Mouse (Mus musculus) midbrain, embryonic 15.5 days (tissue): ENCODE data around the gene Shc3. TPM values are rescaled to one million over a fixed set of nuclear protein-coding genes. Genes with fewer than 3 reads are reported as not detected.

ENCODE experiments used
- ATAC-seq: fragments of 200-750 bp; cut with Nextera tagmentation; replicated peaks from 2 replicates; pipeline ENCODE4 v1.8.0; 2017; ENCODE audit warnings: moderate TSS enrichment
- H3K27ac ChIP-seq: fragments of 300-500 bp; sonication (generic); 2 replicates; pipeline ENCODE4 v1.5.1; 2015; ENCODE audit warnings: mild to moderate bottlenecking, inconsistent platforms
- H3K27me3 ChIP-seq: fragments of 300-500 bp; sonication (generic); replicated peaks from 2 replicates; pipeline ENCODE4 v1.6.1; 2015; ENCODE audit warnings: inconsistent platforms
- H3K36me3 ChIP-seq: fragments of 300-500 bp; sonication (generic); replicated peaks from 2 replicates; pipeline ENCODE4 v1.6.1; 2015; ENCODE audit warnings: inconsistent platforms
- H3K4me1 ChIP-seq: fragments of 300-500 bp; sonication (generic); 2 replicates; pipeline ENCODE4 v1.6.1; 2015; ENCODE audit warnings: inconsistent platforms
- H3K4me2 ChIP-seq: fragments of 300-500 bp; sonication (generic); 2 replicates; pipeline ENCODE4 v1.6.1; 2015; ENCODE audit warnings: inconsistent platforms, mild to moderate bottlenecking, moderate library complexity
- H3K4me3 ChIP-seq: fragments of 300-500 bp; sonication (generic); 2 replicates; pipeline ENCODE4 v1.5.1; 2015; ENCODE audit warnings: mild to moderate bottlenecking, inconsistent platforms
- H3K9ac ChIP-seq: fragments of 300-500 bp; sonication (generic); 2 replicates; pipeline ENCODE4 v1.6.1; 2015; ENCODE audit warnings: mild to moderate bottlenecking, inconsistent platforms
- H3K9me3 ChIP-seq: fragments of 300-500 bp; sonication (generic); 2 replicates; pipeline ENCODE4 v1.6.1; 2016; ENCODE audit warnings: inconsistent platforms
- WGBS: fragments of 180-500 bp; shearing (Covaris S2); methylation state at CpG from one replicate; pipeline ENCODE4 v1.1.7; 2015; ENCODE audit warnings: mixed read lengths; 5-methylcytosine and 5-hydroxymethylcytosine counted together
- polyA plus RNA-seq: library from polyadenylated mRNA; unstranded; fragments of >200 nt; fragmentation: Nextera tagmentation; extraction: Ambion mirVana; gene quantifications from 2 replicates; pipeline ENCODE4 v1.2.1, GENCODE M21; 2015

Gene Shc3
- polyA plus RNA-seq, 1 experiment from 2014 or later: 8.1 TPM

GRCm38 (mm10) chr13:51423647-51424046 is 145.6 kb downstream of the Shc3 start:
- H3K4me1 ChIP-seq: peaks cover 13% of the 10 kb centered on the region; the same call in 1 of the 2 replicates
- H3K4me3 ChIP-seq: no peak overlapping the region
- H3K4me2 ChIP-seq: no peak overlapping the region
- no peak overlapping the region for H3K9ac ChIP-seq
- no peak overlapping the region for H3K27ac ChIP-seq
- no peaks in the 10 kb centered on the region for H3K27me3 ChIP-seq
- 81% methylated on average over 9 of the region's 9 CpGs for WGBS
- no peaks in the 10 kb centered on the region for H3K36me3 ChIP-seq
- no peak for ATAC-seq
- H3K9me3 ChIP-seq: no peaks in the 10 kb centered on the region

GRCm38 (mm10) chr13:51420861-51421260 is 148.4 kb downstream of the Shc3 start:
- Histone ChIP-seq H3K27ac (no peak overlapping the region), H3K4me3 (no peak overlapping the region), H3K4me2 (no peak overlapping the region), H3K27me3 (no peaks in the 10 kb centered on the region), H3K36me3 (no peaks in the 10 kb centered on the region), H3K4me1 (peaks cover 29% of the 10 kb centered on the region), H3K9me3 (no peaks in the 10 kb centered on the region), H3K9ac (no peak overlapping the region)
- WGBS: 80% methylated on average over 9 of the region's 9 CpGs
- ATAC-seq: no peak

GRCm38 (mm10) chr13:51419501-51419900 is 149.7 kb downstream of the Shc3 start:
- Histone ChIP-seq H3K9me3 (no peaks in the 10 kb centered on the region), H3K4me2 (no peak overlapping the region; the same call in 1 of the 2 replicates), H3K27me3 (no peaks in the 10 kb centered on the region), H3K4me3 (no peak overlapping the region), H3K4me1 (peaks cover 24% of the 10 kb centered on the region), H3K36me3 (no peaks in the 10 kb centered on the region), H3K27ac (no peak overlapping the region), H3K9ac (no peak overlapping the region)
- 92% methylated on average over 15 of the region's 15 CpGs for WGBS
- ATAC-seq: no peak

GRCm38 (mm10) chr13:51418942-51419451 is 150.2 kb downstream of the Shc3 start:
- Histone ChIP-seq H3K4me1 (peaks cover 24% of the 10 kb centered on the region), H3K9ac (peak overlapping the region; percentile 41; the same call in 1 of the 2 replicates), H3K27me3 (no peaks in the 10 kb centered on the region), H3K4me2 (peak overlapping the region; percentile 52), H3K9me3 (no peaks in the 10 kb centered on the region), H3K4me3 (peak overlapping the region; percentile 22), H3K27ac (no peak overlapping the region), H3K36me3 (no peaks in the 10 kb centered on the region)
- 78% methylated on average over 19 of the region's 19 CpGs for WGBS
- peak; percentile 48 for ATAC-seq

- Histone ChIP-seq H3K4me1 (peaks cover 24% of the 10 kb centered on the region), H3K4me2 (peak overlapping the region; percentile 52), H3K36me3 (no peaks in the 10 kb centered on the region), H3K4me3 (peak overlapping the region; percentile 22), H3K9me3 (no peaks in the 10 kb centered on the region), H3K27ac (peak overlapping the region; percentile 79), H3K27me3 (no peaks in the 10 kb centered on the region), H3K9ac (peak overlapping the region; percentile 41)
- 2% methylated on average over 20 of the region's 20 CpGs for WGBS
- peak; percentile 84 for ATAC-seq
Observed at GRCm38 (mm10) chr13:51418268-51418941, 150.8 kb downstream of the Shc3 start.

GRCm38 (mm10) chr13:51417796-51418195 is 151.4 kb downstream of the Shc3 start:
- WGBS: 52% methylated on average over 6 of the region's 6 CpGs
- peak; percentile 19; the same call in 1 of the 2 replicates for ATAC-seq
- peak overlapping the region; percentile 22; the same call in 1 of the 2 replicates for H3K4me3 ChIP-seq

DNA sequence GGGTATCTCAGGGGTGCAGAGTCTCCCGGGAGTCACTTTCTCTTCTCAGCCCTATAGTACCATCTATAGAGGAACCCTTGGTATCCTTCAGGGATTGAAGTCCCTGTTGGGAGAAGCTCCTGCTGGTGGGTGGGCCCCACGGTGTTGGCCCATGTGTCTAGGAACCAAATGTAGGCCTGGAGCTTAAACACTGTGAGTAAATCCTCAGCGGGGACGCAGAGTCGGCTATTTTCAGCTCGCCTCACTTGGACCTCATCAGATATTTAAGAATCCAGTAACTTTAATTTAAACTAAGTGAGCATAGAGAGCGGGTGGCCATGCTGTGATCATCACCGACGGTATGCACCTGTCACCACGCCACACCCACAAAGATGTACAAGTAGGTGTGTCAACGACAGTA is 152.5 kb downstream of the Shc3 start:
- Histone ChIP-seq H3K4me3 (no peak overlapping the region), H3K27me3 (no peaks in the 10 kb centered on the region), H3K4me1 (peaks cover 24% of the 10 kb centered on the region), H3K4me2 (no peak overlapping the region), H3K9ac (no peak overlapping the region), H3K36me3 (no peaks in the 10 kb centered on the region), H3K9me3 (no peaks in the 10 kb centered on the region), H3K27ac (no peak overlapping the region)
- 93% methylated on average over 11 of the region's 11 CpGs for WGBS
- ATAC-seq: no peak

More at GRCm38 (mm10) chr13:51417796-51418195, 151.4 kb downstream of the Shc3 start:
- Histone ChIP-seq H3K4me2 (peak overlapping the region; percentile 52), H3K27ac (peak overlapping the region; percentile 79), H3K9me3 (no peaks in the 10 kb centered on the region), H3K9ac (peak overlapping the region; percentile 37; the same call in 1 of the 2 replicates), H3K36me3 (no peaks in the 10 kb centered on the region), H3K4me1 (peaks cover 24% of the 10 kb centered on the region), H3K27me3 (no peaks in the 10 kb centered on the region)

DNA sequence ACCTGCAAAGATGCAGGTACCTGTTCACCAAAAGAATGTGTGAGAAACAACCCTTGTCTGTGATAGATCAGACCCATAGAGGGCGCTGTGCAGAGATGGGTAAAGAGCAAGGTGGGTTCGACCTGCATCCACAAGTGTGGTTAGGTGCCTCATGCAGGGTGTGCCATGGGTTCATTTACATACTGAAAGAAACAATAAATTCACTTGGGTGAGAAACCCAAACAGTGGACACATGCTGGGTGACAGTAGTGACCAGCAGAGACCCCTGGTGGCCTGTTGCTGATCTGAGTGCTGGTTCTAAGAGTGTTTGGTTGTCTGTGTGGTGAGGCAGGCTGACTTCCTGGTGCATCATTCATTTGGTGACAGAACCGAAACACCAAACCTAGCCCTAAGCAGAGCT is 155.8 kb downstream of the Shc3 start:
- no peak overlapping the region for H3K4me3 ChIP-seq
- H3K9me3 ChIP-seq: no peaks in the 10 kb centered on the region
- H3K4me1 ChIP-seq: peaks cover 26% of the 10 kb centered on the region
- no peaks in the 10 kb centered on the region for H3K36me3 ChIP-seq
- 0 out of 2 replicates have a peak, but pooled peaks cover 5% of the 10 kb centered on the region for H3K27me3 ChIP-seq
- H3K4me2 ChIP-seq: no peak overlapping the region
- 66% methylated on average over 3 of the region's 3 CpGs for WGBS
- H3K27ac ChIP-seq: no peak overlapping the region
- no peak for ATAC-seq
- H3K9ac ChIP-seq: no peak overlapping the region

- no peak overlapping the region for H3K4me2 ChIP-seq
- H3K27ac ChIP-seq: no peak overlapping the region
- peaks cover 20% of the 10 kb centered on the region for H3K4me1 ChIP-seq
- 67% methylated on average over 12 of the region's 12 CpGs for WGBS
- H3K4me3 ChIP-seq: no peak overlapping the region
- no peaks in the 10 kb centered on the region for H3K9me3 ChIP-seq
- ATAC-seq: no peak
- H3K36me3 ChIP-seq: no peaks in the 10 kb centered on the region
- peaks cover 5% of the 10 kb centered on the region; the same call in 1 of the 2 replicates for H3K27me3 ChIP-seq
- no peak overlapping the region for H3K9ac ChIP-seq
Observed at GRCm38 (mm10) chr13:51411696-51412430, 157.4 kb downstream of the Shc3 start.

- Histone ChIP-seq H3K27ac (no peak overlapping the region), H3K9ac (no peak overlapping the region), H3K4me2 (no peak overlapping the region), H3K9me3 (no peaks in the 10 kb centered on the region), H3K36me3 (no peaks in the 10 kb centered on the region), H3K4me3 (no peak overlapping the region), H3K4me1 (peaks cover 17% of the 10 kb centered on the region), H3K27me3 (peaks cover 5% of the 10 kb centered on the region; the same call in 1 of the 2 replicates)
- whole genome bisulfite sequencing: 79% methylated on average over 9 of the region's 9 CpGs
- no peak for ATAC-seq
Observed at GRCm38 (mm10) chr13:51411243-51411642, 158.0 kb downstream of the Shc3 start.

DNA sequence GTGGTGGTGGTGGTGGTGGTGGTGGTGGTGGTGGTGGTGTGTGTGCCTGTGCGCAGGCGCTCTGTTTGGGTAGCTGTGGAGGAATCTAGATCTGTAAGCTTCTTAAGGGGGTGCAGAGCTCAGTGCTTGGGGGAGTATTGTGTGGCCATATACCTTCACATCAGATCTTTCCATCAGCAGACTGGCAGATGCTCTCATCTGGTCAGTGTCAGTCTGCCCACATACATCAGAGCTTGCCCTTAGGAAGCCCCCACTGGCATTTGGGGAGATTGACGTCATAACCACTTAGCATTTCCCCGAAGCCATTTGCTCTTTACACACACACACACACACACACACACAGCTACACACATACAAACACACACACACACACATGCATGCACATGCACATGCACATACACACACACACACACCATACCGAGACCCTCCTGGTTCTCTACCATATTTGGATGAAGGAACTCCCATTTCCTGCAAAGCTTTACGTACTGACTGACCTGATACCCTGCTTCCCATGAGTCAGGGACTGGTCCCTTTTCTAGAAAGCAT is 159.2 kb downstream of the Shc3 start:
- Histone ChIP-seq H3K36me3 (no peaks in the 10 kb centered on the region), H3K9ac (no peak overlapping the region), H3K27me3 (peaks cover 5% of the 10 kb centered on the region; the same call in 1 of the 2 replicates), H3K9me3 (no peaks in the 10 kb centered on the region), H3K4me3 (no peak overlapping the region), H3K4me2 (0 out of 2 replicates have a peak overlapping the region, but pooled peaks have one; percentile 1), H3K27ac (no peak overlapping the region), H3K4me1 (peaks cover 17% of the 10 kb centered on the region)
- ATAC-seq: no peak
- 90% methylated on average over 6 of the region's 6 CpGs for WGBS

DNA sequence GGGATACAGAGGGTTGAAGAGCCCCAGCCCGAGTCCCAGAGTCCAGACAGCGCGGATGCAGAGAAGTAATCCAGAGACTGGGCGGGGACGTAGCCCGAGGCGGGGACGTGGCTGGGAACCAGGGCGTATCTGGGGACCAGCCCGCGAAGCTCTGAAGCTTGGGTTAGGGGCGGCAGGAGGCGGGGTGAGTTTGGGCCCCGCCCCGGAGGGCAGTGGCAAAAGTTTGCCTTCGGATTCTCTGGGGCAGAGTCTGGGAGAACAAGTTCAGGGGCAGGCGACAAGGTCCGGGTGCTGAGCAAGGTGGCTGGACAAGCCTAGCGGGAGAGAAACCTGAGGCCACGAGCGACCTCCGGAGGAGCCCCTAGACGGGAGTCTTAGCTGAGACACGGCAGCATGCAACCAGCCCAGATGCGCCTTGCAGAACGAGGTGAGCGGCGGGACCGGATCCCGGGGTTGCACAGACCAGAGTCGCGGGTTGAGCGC is 160.7 kb downstream of the Shc3 start, which contains the start of gene S1pr3:
Gene S1pr3 (plus strand): TSS at position 121 of the 483 bp plus-strand sequence.
- Histone ChIP-seq H3K4me1 (peaks cover 17% of the 10 kb centered on the region), H3K9me3 (no peaks in the 10 kb centered on the region), H3K27ac (no peak within 1 kb of the TSS), H3K4me2 (peak within 1 kb of the TSS; percentile 61), H3K27me3 (peaks cover 5% of the 10 kb centered on the region; the same call in 1 of the 2 replicates), H3K36me3 (no peaks in the 10 kb centered on the region), H3K4me3 (peak within 1 kb of the TSS; percentile 35), H3K9ac (peak within 1 kb of the TSS; percentile 30)
- peak; percentile 44; the same call in 1 of the 2 replicates for ATAC-seq
- WGBS: under 1% methylated on average over 33 of the region's 33 CpGs
